Mouse (Mus musculus) liver, adult (tissue): Measurements from ENCODE around the gene Gm42791.

Source experiments
- GATA4 ChIP-seq: IDR thresholded peaks from 2 replicates; pipeline ENCODE4 v1.6.1; 2014; ENCODE audit warnings: mild to moderate bottlenecking, low read length; ENCODE audit not compliant: insufficient replicate concordance

Gene Gm42791

GRCm38 (mm10) chr5:148954314-148955060, 40.5 kb downstream of the Gm42791 start:
- TF ChIP-seq GATA4: no peak

GRCm38 (mm10) chr5:148953098-148953497, 41.8 kb downstream of the Gm42791 start:
- TF ChIP-seq GATA4: no peak

- no peak for TF ChIP-seq GATA4
Observed at GRCm38 (mm10) chr5:148952419-148952818, 42.5 kb downstream of the Gm42791 start.

GRCm38 (mm10) chr5:148951360-148951759, 43.6 kb downstream of the Gm42791 start:
- TF ChIP-seq GATA4: no peak

- TF ChIP-seq GATA4: no peak
Observed at GRCm38 (mm10) chr5:148950064-148950463, 44.9 kb downstream of the Gm42791 start.

GRCm38 (mm10) chr5:148948577-148948976, 46.4 kb downstream of the Gm42791 start:
- no peak for TF ChIP-seq GATA4

GRCm38 (mm10) chr5:148947412-148947811, 47.5 kb downstream of the Gm42791 start:
- TF ChIP-seq GATA4: no peak

- no peak for TF ChIP-seq GATA4
Observed at GRCm38 (mm10) chr5:148946787-148947186, 48.2 kb downstream of the Gm42791 start.

- no peak for TF ChIP-seq GATA4
Observed at GRCm38 (mm10) chr5:148945735-148946134, 49.2 kb downstream of the Gm42791 start.

GRCm38 (mm10) chr5:148944024-148944423, 50.9 kb downstream of the Gm42791 start:
- TF ChIP-seq GATA4: no peak

- TF ChIP-seq GATA4: no peak
Observed at GRCm38 (mm10) chr5:148943444-148943843, 51.5 kb downstream of the Gm42791 start.

- TF ChIP-seq GATA4: no peak
Observed at GRCm38 (mm10) chr5:148942957-148943356, 52.0 kb downstream of the Gm42791 start.

GRCm38 (mm10) chr5:148942305-148942704, 52.6 kb downstream of the Gm42791 start:
- no peak for TF ChIP-seq GATA4

GRCm38 (mm10) chr5:148941867-148942266, 53.1 kb downstream of the Gm42791 start:
- TF ChIP-seq GATA4: no peak

GRCm38 (mm10) chr5:148939948-148940382, 55.0 kb downstream of the Gm42791 start:
- TF ChIP-seq GATA4: no peak

GRCm38 (mm10) chr5:148936516-148936951, 58.4 kb downstream of the Gm42791 start:
- no peak for TF ChIP-seq GATA4

- TF ChIP-seq GATA4: no peak
Observed at GRCm38 (mm10) chr5:148935871-148936270, 59.1 kb downstream of the Gm42791 start.
